Mouse (Mus musculus): ENCODE measurements around the gene Zfp91. TPM values are rescaled to one million over a fixed set of nuclear protein-coding genes. Genes with fewer than 3 reads are reported as not detected.

The Zfp91 gene
- total RNA-seq, 2 experiments from 2014 or later: 131 to 144 TPM

Other genes with a start within 250 kb of the Zfp91 start
- not detected for gene Gm4952, start 196.2 kb downstream of the Zfp91 start, total RNA-seq (2021)
- not detected for gene Glyat, start 162.8 kb downstream of the Zfp91 start, total RNA-seq (2021)
- gene Olfr1442, start 125.7 kb downstream of the Zfp91 start, total RNA-seq (2021): not detected
- not detected for gene Olfr1443, start 118.0 kb downstream of the Zfp91 start, total RNA-seq (2021)
- under 1 TPM; 0.14 to 0.39 TPM for gene Keg1, start 100.3 kb downstream of the Zfp91 start, total RNA-seq (2021)
- 1 to 10 TPM; 1.8 to 2.0 TPM for gene Cntf, start 30.5 kb downstream of the Zfp91 start, total RNA-seq (2021)
- gene Lpxn, start 67 bp upstream of the Zfp91 start, total RNA-seq (2021): under 1 TPM; 0.25 to 0.38 TPM
- gene Gm5244, start 50.6 kb upstream of the Zfp91 start, total RNA-seq (2021): not detected
- gene Olfr1444, start 61.2 kb upstream of the Zfp91 start, total RNA-seq (2021): not detected
- not detected for gene Olfr1445, start 87.7 kb upstream of the Zfp91 start, total RNA-seq (2021)
- gene Olfr1446, start 97.4 kb upstream of the Zfp91 start, total RNA-seq (2021): not detected
- gene Olfr1447, start 107.6 kb upstream of the Zfp91 start, total RNA-seq (2021): not detected
- gene Olfr1448, start 128.3 kb upstream of the Zfp91 start, total RNA-seq (2021): not detected
- gene Olfr1449, start 134.7 kb upstream of the Zfp91 start, total RNA-seq (2021): not detected
- not detected for gene Olfr1450, start 154.1 kb upstream of the Zfp91 start, total RNA-seq (2021)
- gene Olfr1451, start 198.9 kb upstream of the Zfp91 start, total RNA-seq (2021): not detected
- not detected for gene Olfr1453, start 232.2 kb upstream of the Zfp91 start, total RNA-seq (2021)

Data from gastrocnemius, adult 18-20 months (tissue).